Mouse (Mus musculus) heart, embryonic 15.5 days (tissue): ENCODE measurements around the gene Dnajc17. TPM values are rescaled to one million over a fixed set of nuclear protein-coding genes. Genes with fewer than 3 reads are reported as not detected.

Source experiments
- ATAC-seq: fragments of 200-750 bp; cut with Nextera tagmentation; replicated peaks from 2 replicates; pipeline ENCODE4 v1.8.0; 2017; ENCODE audit warnings: low read depth, moderate TSS enrichment; ENCODE audit not compliant: insufficient number of reproducible peaks, insufficient read depth, low FRiP score
- H3K27ac ChIP-seq: fragments of 300-500 bp; sonication (generic); 2 replicates; pipeline ENCODE4 v1.5.1; 2015; ENCODE audit warnings: mild to moderate bottlenecking, inconsistent platforms
- H3K27me3 ChIP-seq: fragments of 300-500 bp; sonication (generic); 2 replicates; pipeline ENCODE4 v1.6.1; 2015; ENCODE audit warnings: inconsistent platforms
- H3K36me3 ChIP-seq: fragments of 300-500 bp; sonication (generic); 2 replicates; pipeline ENCODE4 v1.6.1; 2015; ENCODE audit warnings: mild to moderate bottlenecking, inconsistent platforms
- H3K4me1 ChIP-seq: fragments of 300-500 bp; sonication (generic); replicated peaks from 2 replicates; pipeline ENCODE4 v1.6.1; 2015; ENCODE audit warnings: inconsistent platforms
- H3K4me2 ChIP-seq: fragments of 300-500 bp; sonication (generic); 2 replicates; pipeline ENCODE4 v1.6.1; 2015; ENCODE audit warnings: inconsistent platforms, mild to moderate bottlenecking, moderate library complexity
- H3K4me3 ChIP-seq: fragments of 300-500 bp; sonication (generic); 2 replicates; pipeline ENCODE4 v1.5.1; 2015; ENCODE audit warnings: mild to moderate bottlenecking, inconsistent platforms
- H3K9ac ChIP-seq: fragments of 300-500 bp; sonication (generic); 2 replicates; pipeline ENCODE4 v1.6.1; 2015; ENCODE audit warnings: mild to moderate bottlenecking, inconsistent platforms
- H3K9me3 ChIP-seq: fragments of 300-500 bp; sonication (generic); replicated peaks from 2 replicates; pipeline ENCODE4 v1.6.1; 2016; ENCODE audit warnings: inconsistent platforms
- WGBS: fragments of 180-500 bp; shearing (Covaris S2); methylation state at CpG from one replicate; pipeline ENCODE4 v1.1.7; 2015; ENCODE audit warnings: mixed read lengths; 5-methylcytosine and 5-hydroxymethylcytosine counted together
- polyA plus RNA-seq: library from polyadenylated mRNA; unstranded; fragments of >200 nt; fragmentation: Nextera tagmentation; extraction: Ambion mirVana; gene quantifications from 2 replicates; pipeline ENCODE4 v1.2.1, GENCODE M21; 2015

Dnajc17 gene
- polyA plus RNA-seq, 1 experiment from 2014 or later, result 12.4 TPM

DNA sequence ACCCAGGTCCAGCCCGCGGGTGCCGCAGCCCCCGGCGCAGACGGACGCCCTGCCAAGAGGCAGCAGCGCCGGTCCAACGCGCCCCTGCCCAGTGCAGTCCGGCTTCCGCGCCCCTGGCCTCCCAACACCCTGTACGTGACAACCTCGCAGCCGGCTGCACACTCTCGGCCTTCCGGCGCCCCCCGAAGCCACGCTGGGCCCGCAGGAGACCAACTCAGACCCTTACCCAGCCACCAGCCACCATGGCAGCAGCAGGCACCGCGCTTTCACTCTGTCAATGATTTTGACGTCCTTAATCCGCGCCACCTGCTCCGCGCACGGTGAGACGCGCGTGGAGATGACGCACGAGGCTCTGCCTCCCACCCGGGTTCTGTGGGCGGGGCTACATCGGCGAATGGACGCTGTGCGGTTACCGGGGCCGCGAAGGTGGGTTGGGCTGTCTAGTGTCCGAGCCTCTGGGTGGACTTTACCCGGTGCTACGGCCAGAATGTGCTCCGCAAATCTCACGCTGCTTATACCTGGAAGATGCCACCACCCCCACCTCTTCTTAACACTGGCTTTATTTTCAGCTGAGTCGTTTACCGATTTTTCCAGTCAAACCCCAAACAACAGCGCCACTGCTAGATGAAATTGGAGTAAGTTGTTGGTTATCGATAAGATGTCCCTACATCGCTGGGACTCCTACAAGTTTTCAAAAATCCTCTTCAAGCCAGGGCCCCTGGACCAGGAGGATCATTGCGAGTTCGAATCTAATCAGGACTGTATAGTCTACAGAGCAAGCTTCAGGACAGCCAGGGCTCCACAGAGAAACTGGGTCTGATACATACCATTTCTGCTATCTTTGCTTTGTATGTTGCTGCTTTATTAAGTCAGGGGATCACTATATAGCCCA lies 51.7 kb downstream of the Dnajc17 start, which contains the start of gene Rmdn3:
Gene Rmdn3, minus strand, starts transcription at position 354 of the 892 bp plus-strand sequence.
- Histone ChIP-seq H3K9ac (peak within 1 kb of the TSS; percentile 93), H3K27ac (peak within 1 kb of the TSS; percentile 68), H3K4me1 (peaks cover 22% of the 10 kb centered on the region), H3K4me2 (peak within 1 kb of the TSS; percentile 92), H3K4me3 (peak within 1 kb of the TSS; percentile 92), H3K9me3 (no peaks in the 10 kb centered on the region), H3K27me3 (no peaks in the 10 kb centered on the region), H3K36me3 (peaks cover 23% of the 10 kb centered on the region)
- ATAC-seq, result peak; percentile 83
- WGBS, result 1% methylated on average over 56 of the region's 57 CpGs

GRCm38 (mm10) chr2:119156081-119156680 lies 52.4 kb downstream of the Dnajc17 start:
- H3K9me3 ChIP-seq, result no peaks in the 10 kb centered on the region
- H3K4me1 ChIP-seq, result peaks cover 18% of the 10 kb centered on the region
- H3K4me3 ChIP-seq, result peak overlapping the region; percentile 92
- 3% methylated on average over 34 of the region's 34 CpGs for WGBS
- no peaks in the 10 kb centered on the region for H3K27me3 ChIP-seq
- H3K27ac ChIP-seq, result peak overlapping the region; percentile 68
- peaks cover 31% of the 10 kb centered on the region for H3K36me3 ChIP-seq
- H3K4me2 ChIP-seq, result peak overlapping the region; percentile 92
- ATAC-seq, result no peak
- H3K9ac ChIP-seq, result peak overlapping the region; percentile 93

DNA sequence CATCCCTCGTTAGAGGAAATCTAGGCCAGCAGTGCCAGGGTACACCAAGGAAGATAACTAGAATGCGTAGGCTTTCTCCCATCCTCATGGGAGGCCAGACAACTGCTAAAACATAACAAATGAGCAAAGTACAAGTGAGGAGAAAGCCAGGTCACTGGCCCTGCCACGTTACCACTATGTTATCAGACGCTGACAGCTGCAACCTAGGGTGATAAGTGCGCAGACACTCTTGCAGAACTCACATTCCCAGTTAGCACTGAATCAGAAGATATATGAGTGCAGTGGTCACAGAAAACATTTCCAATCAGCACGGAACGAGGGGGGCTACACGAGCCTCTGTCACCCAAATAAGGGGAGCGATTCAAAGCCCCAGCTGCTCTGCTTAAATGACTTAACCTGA lies 53.2 kb downstream of the Dnajc17 start:
- Histone ChIP-seq H3K4me2 (peak overlapping the region; percentile 92), H3K27me3 (no peaks in the 10 kb centered on the region), H3K4me3 (peak overlapping the region; percentile 92), H3K36me3 (peaks cover 39% of the 10 kb centered on the region), H3K9me3 (no peaks in the 10 kb centered on the region), H3K27ac (no peak overlapping the region), H3K4me1 (peaks cover 15% of the 10 kb centered on the region), H3K9ac (0 out of 2 replicates have a peak overlapping the region, but pooled peaks have one; percentile 93)
- WGBS, result 29% methylated on average over 9 of the region's 9 CpGs
- ATAC-seq, result no peak

GRCm38 (mm10) chr2:119154683-119155082 lies 53.9 kb downstream of the Dnajc17 start:
- Histone ChIP-seq H3K9me3 (no peaks in the 10 kb centered on the region), H3K4me3 (no peak overlapping the region), H3K4me1 (peaks cover 15% of the 10 kb centered on the region), H3K36me3 (peaks cover 45% of the 10 kb centered on the region), H3K27ac (no peak overlapping the region), H3K9ac (no peak overlapping the region), H3K27me3 (no peaks in the 10 kb centered on the region), H3K4me2 (no peak overlapping the region)
- no peak for ATAC-seq
- WGBS, result 86% methylated on average over 2 of the region's 2 CpGs

DNA sequence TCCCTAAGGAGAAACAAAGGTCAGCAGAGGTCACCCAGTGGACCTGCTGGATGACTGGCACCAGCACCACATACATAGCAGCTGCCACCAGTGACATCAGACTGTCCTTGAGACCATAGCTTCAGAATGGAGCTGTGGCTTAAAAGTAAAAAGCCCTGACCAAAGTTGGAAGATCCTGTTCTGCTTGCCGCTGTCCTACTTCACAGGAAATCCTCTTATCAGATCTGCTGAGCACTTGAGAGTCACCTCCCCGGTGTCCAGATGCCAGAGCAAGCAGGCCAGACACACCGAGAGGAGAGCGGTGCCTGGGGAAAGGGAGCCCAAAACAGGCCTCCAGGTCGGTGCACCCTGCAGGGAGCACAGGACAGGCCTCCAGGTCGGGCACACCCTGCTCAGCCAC lies 56.3 kb downstream of the Dnajc17 start:
- Histone ChIP-seq H3K4me2 (no peak overlapping the region), H3K9ac (no peak overlapping the region), H3K27me3 (no peaks in the 10 kb centered on the region), H3K4me1 (peaks cover 12% of the 10 kb centered on the region), H3K36me3 (peaks cover 68% of the 10 kb centered on the region), H3K9me3 (no peaks in the 10 kb centered on the region), H3K27ac (no peak overlapping the region), H3K4me3 (no peak overlapping the region)
- no peak for ATAC-seq
- WGBS, result 50% methylated on average over 6 of the region's 6 CpGs

- H3K36me3 ChIP-seq, result peaks cover 84% of the 10 kb centered on the region
- ATAC-seq, result no peak
- H3K9ac ChIP-seq, result no peak overlapping the region
- H3K27me3 ChIP-seq, result no peaks in the 10 kb centered on the region
- 83% methylated on average over 8 of the region's 8 CpGs for WGBS
- H3K9me3 ChIP-seq, result no peaks in the 10 kb centered on the region
- H3K27ac ChIP-seq, result no peak overlapping the region
- H3K4me3 ChIP-seq, result no peak overlapping the region
- H3K4me1 ChIP-seq, result no peaks in the 10 kb centered on the region
- H3K4me2 ChIP-seq, result no peak overlapping the region
Measured at GRCm38 (mm10) chr2:119147775-119148174, 60.8 kb downstream of the Dnajc17 start.

DNA sequence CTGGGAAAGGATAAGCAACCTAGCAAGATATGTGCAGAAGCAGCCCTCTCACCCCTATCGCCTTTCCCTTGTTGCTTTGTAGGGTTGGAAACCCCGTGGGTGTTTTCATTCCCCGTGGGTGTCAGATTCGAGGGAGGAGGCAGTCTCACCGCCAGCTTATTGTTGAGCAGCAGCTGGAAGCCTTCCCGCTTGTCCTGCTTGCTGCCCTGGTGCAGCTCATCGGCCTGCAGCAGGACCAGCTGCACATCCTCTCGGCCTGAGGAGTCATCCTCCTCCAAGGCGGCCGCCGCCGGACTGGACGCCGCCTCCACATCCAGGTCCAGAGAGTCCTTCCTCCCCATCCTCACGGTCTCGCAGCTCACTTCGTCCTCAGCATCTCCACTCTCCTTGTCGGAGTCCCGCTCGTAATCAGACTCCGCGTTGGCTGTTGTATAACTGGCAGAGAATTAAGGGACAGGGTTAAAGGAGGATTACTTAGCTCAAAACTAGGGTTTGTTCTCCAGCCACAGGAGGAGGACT lies 61.4 kb downstream of the Dnajc17 start:
- WGBS, result 69% methylated on average over 22 of the region's 22 CpGs
- no peak overlapping the region for H3K27ac ChIP-seq
- no peaks in the 10 kb centered on the region for H3K27me3 ChIP-seq
- no peak overlapping the region for H3K4me2 ChIP-seq
- H3K36me3 ChIP-seq, result peaks cover 83% of the 10 kb centered on the region
- no peak overlapping the region for H3K4me3 ChIP-seq
- no peak overlapping the region for H3K9ac ChIP-seq
- ATAC-seq, result 0 out of 2 replicates have a peak, but pooled peaks have one; percentile 39
- H3K9me3 ChIP-seq, result no peaks in the 10 kb centered on the region
- H3K4me1 ChIP-seq, result no peaks in the 10 kb centered on the region

DNA sequence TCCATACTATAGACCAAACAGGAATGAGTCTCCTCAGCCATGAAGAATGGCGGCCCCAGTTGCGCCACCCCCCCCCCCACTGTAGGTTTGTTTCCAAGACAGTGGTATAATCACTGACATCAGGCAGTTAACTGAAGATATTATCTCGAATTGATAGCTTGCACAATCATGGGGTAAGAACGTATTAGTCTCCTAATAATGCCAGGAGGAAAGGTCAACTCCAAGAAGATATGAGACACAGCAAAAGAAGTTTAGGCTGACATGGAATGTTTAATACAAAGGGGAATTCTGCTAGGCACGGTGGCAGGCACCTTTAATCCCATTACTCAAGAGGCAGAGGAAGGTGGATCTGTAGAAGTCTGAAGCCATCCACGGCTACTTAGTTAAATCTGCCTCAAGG lies 62.2 kb downstream of the Dnajc17 start:
- Histone ChIP-seq H3K4me1 (no peaks in the 10 kb centered on the region), H3K4me2 (no peak overlapping the region), H3K36me3 (peaks cover 83% of the 10 kb centered on the region), H3K27ac (no peak overlapping the region), H3K9ac (no peak overlapping the region), H3K9me3 (no peaks in the 10 kb centered on the region), H3K27me3 (no peaks in the 10 kb centered on the region), H3K4me3 (no peak overlapping the region)
- 79% methylated on average over 6 of the region's 6 CpGs for WGBS
- ATAC-seq, result no peak

- H3K27ac ChIP-seq, result no peak overlapping the region
- no peak overlapping the region for H3K4me3 ChIP-seq
- H3K4me1 ChIP-seq, result no peaks in the 10 kb centered on the region
- H3K4me2 ChIP-seq, result no peak overlapping the region
- WGBS, result 87% methylated on average over 2 of the region's 2 CpGs
- H3K27me3 ChIP-seq, result no peaks in the 10 kb centered on the region
- H3K36me3 ChIP-seq, result peaks cover 82% of the 10 kb centered on the region
- ATAC-seq, result no peak
- H3K9ac ChIP-seq, result no peak overlapping the region
- no peaks in the 10 kb centered on the region for H3K9me3 ChIP-seq
Measured at GRCm38 (mm10) chr2:119145199-119145598, 63.4 kb downstream of the Dnajc17 start.

DNA sequence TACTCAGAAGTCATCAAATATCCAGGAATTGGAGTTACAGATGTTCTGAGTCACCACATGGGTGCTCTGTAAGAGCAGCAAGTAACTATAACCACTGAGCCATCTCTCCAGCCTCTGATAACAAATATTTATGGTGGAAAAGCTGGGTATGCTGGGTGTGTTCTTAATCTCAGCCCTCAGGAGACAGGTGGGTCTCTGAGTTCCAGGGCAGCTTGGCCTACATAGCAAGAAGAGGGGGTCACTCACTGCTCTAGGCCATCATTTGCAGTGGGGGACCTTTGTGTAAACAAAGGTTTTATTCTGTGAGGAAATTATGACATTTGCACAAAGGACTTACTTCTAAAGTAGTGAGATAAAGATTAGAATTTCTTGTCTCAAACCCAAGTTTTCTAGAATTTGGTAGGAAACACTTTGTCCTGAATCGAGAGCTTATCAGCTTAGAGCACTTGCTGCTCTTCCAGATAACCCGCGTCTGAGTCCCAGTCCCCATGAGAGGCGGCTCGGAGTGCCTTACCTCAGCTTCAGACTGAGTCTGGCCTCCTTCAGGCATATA lies 72.2 kb downstream of the Dnajc17 start:
- WGBS, result 37% methylated on average over 5 of the region's 5 CpGs

More for the DNA sequence above, 72.2 kb downstream of the Dnajc17 start:
- H3K4me2 ChIP-seq, result no peak overlapping the region
- H3K27me3 ChIP-seq, result no peaks in the 10 kb centered on the region
- H3K9me3 ChIP-seq, result no peaks in the 10 kb centered on the region
- no peaks in the 10 kb centered on the region for H3K4me1 ChIP-seq
- no peak overlapping the region for H3K27ac ChIP-seq
- peaks cover 68% of the 10 kb centered on the region for H3K36me3 ChIP-seq
- H3K9ac ChIP-seq, result no peak overlapping the region
- no peak for ATAC-seq
- H3K4me3 ChIP-seq, result no peak overlapping the region
